Mouse (Mus musculus): ENCODE results near the gene Nell1. TPM values are rescaled to one million over a fixed set of nuclear protein-coding genes. Genes with fewer than 3 reads are reported as not detected.

The Nell1 gene
- polyA plus RNA-seq, 1 experiment from 2014 or later: 4.1 TPM

DNA sequence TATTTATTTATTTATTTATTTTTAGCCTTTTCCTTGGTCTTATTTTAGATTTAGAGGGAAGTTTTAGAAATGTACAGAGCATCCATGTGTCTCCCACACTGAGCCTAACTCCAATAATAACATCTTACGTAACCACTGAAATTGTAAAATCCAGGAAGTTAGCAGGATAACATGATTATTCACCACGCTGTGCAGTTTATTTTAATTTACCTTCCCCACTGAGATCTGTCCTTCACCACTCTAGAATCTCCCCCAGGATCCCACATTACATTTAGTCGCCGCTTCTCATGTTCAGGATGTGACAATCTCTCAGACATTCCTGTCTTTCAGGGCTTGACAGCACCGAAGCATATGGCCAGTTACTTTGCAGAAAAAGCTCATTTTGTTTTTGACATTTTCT, 119.8 kb downstream of the Nell1 start:
- Histone ChIP-seq H3K9me3 (no peaks in the 10 kb centered on the region), H3K4me2 (no peak overlapping the region), H3K27ac (no peak overlapping the region), H3K36me3 (no peaks in the 10 kb centered on the region), H3K4me1 (no peaks in the 10 kb centered on the region), H3K4me3 (no peak overlapping the region), H3K27me3 (no peaks in the 10 kb centered on the region), H3K9ac (no peak overlapping the region)
- no peak for ATAC-seq (ENCODE audit: insufficient number of reproducible peaks, insufficient read depth, low FRiP score, low TSS enrichment, low read depth)
- WGBS: 76% methylated on average over 5 of the region's 5 CpGs

DNA sequence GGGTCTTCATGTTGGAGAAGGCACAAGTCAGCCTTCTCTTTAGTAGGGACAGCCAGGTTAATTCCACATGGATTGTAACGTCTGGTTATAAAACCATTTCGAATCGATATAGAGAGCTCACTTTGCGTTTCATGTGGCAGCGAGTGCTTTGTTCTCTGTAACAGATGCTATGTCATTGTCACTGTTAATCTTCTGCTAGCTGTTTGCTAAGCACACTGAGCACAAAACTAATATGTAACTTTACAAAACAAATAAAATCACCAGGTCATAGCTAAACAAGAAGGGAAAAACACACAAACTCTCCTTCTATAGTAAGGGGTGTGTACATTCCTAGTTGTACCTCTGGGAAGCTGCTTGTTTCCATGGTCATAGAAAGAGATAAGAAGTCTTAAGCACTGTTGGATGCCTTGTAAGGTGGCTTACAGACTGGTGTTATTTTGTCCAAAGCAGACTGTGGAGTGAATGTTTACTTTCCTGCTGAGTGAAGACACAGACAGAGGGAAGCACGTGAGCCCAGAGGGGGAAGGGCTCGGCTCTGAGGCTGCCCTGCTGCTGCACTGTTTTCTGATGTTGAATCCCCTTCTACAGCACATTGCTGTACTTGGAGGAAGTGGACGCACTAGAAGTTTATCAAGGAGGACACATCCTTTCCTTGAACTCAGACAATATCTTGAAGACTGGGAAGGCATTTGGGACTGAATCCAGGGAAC, 131.1 kb downstream of the Nell1 start:
- Histone ChIP-seq H3K9me3 (no peaks in the 10 kb centered on the region), H3K27me3 (no peaks in the 10 kb centered on the region), H3K27ac (no peak overlapping the region), H3K36me3 (no peaks in the 10 kb centered on the region), H3K4me1 (no peaks in the 10 kb centered on the region), H3K4me3 (no peak overlapping the region), H3K9ac (no peak overlapping the region), H3K4me2 (no peak overlapping the region)
- WGBS: 60% methylated on average over 8 of the region's 8 CpGs
- ATAC-seq (ENCODE audit: insufficient number of reproducible peaks, insufficient read depth, low FRiP score, low TSS enrichment, low read depth): no peak

DNA sequence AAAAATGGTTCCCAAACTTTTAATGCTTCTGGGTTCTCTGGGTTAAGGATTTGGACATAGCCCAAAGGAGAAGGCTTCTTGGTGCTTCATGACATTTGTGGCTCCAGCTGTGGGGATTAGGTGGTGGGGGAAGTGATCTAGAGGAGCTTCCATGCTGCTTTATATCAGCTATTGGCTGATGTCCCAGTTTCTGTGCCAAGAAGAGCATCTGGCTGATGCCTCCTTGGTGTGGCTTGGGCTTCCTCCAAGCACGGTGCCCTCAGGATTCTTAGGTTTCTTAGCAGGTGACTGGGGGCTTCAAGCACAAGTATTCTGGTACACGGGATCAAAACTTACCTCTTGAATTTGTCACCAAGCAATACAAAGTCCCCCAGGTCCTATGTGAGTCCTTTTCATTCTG, 132.6 kb downstream of the Nell1 start:
- no peak overlapping the region for H3K4me3 ChIP-seq
- H3K27ac ChIP-seq: no peak overlapping the region
- no peaks in the 10 kb centered on the region for H3K27me3 ChIP-seq
- 75% methylated on average over 2 of the region's 2 CpGs for WGBS
- no peaks in the 10 kb centered on the region for H3K4me1 ChIP-seq
- H3K9me3 ChIP-seq: no peaks in the 10 kb centered on the region
- H3K4me2 ChIP-seq: no peak overlapping the region
- ATAC-seq (ENCODE audit: insufficient number of reproducible peaks, insufficient read depth, low FRiP score, low TSS enrichment, low read depth): no peak
- H3K36me3 ChIP-seq: no peaks in the 10 kb centered on the region
- no peak overlapping the region for H3K9ac ChIP-seq

- no peak overlapping the region for H3K9ac ChIP-seq
- no peaks in the 10 kb centered on the region for H3K27me3 ChIP-seq
- 91% methylated on average over 5 of the region's 5 CpGs for WGBS
- no peaks in the 10 kb centered on the region for H3K36me3 ChIP-seq
- H3K4me1 ChIP-seq: no peaks in the 10 kb centered on the region
- no peaks in the 10 kb centered on the region for H3K9me3 ChIP-seq
- no peak overlapping the region for H3K4me2 ChIP-seq
- no peak overlapping the region for H3K4me3 ChIP-seq
- no peak overlapping the region for H3K27ac ChIP-seq
- no peak for ATAC-seq (ENCODE audit: insufficient number of reproducible peaks, insufficient read depth, low FRiP score, low TSS enrichment, low read depth)
These were observed 143.7 kb downstream of the Nell1 start for GRCm38 (mm10) chr7:50118348-50118747.

GRCm38 (mm10) chr7:50137706-50138105, 163.0 kb downstream of the Nell1 start:
- no peak for ATAC-seq (ENCODE audit: insufficient number of reproducible peaks, insufficient read depth, low FRiP score, low TSS enrichment, low read depth)
- Histone ChIP-seq H3K36me3 (no peaks in the 10 kb centered on the region), H3K4me3 (no peak overlapping the region), H3K4me1 (no peaks in the 10 kb centered on the region), H3K9ac (no peak overlapping the region), H3K4me2 (no peak overlapping the region), H3K9me3 (no peaks in the 10 kb centered on the region), H3K27me3 (no peaks in the 10 kb centered on the region), H3K27ac (no peak overlapping the region)
- WGBS: 91% methylated on average over 3 of the region's 3 CpGs

DNA sequence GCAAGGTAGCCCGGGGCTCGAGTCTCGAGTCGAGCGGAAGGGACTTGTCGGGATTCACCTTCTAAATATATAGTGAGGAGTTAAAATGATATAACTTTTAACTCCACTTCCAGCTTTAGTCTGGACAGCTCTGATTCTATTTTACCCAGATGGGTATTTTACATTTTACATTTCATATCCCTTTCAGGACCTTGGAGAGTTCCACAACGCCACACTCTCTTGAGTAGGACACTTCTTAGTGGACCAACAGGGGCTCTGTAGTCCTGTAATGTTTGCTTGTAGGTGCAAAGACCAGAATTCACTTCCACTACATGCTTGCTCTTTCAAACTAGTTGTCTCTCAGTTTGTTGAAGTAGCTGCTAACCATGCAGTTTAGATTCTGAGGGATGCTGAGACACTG, 174.7 kb downstream of the Nell1 start:
- H3K9me3 ChIP-seq: no peaks in the 10 kb centered on the region
- 91% methylated on average over 7 of the region's 7 CpGs for WGBS
- no peak overlapping the region for H3K4me2 ChIP-seq
- no peak for ATAC-seq (ENCODE audit: insufficient number of reproducible peaks, insufficient read depth, low FRiP score, low TSS enrichment, low read depth)
- H3K4me3 ChIP-seq: no peak overlapping the region
- no peaks in the 10 kb centered on the region for H3K4me1 ChIP-seq
- no peak overlapping the region for H3K27ac ChIP-seq
- H3K36me3 ChIP-seq: no peaks in the 10 kb centered on the region
- no peaks in the 10 kb centered on the region for H3K27me3 ChIP-seq
- no peak overlapping the region for H3K9ac ChIP-seq

DNA sequence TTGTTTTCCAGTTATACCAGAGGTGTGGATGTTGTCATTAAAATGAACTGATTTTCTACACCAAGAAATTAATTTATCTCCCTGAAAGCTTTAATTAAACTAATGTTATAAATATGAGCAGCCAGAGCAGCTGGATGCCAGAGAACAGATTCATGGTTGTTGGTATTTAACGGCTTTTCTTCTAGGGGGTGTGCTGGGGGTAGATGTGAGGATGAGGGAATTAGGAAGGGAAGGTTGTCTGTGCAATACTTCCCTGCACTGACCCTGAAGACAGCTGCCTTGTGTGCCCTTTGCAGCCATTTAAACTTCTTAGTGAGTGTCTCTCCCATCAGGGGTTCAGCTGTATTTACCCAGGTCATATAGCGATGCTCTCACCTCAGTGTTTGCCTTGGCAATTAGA, 176.2 kb downstream of the Nell1 start:
- Histone ChIP-seq H3K4me1 (no peaks in the 10 kb centered on the region), H3K27ac (no peak overlapping the region), H3K4me2 (no peak overlapping the region), H3K27me3 (no peaks in the 10 kb centered on the region), H3K9me3 (no peaks in the 10 kb centered on the region), H3K4me3 (no peak overlapping the region), H3K9ac (no peak overlapping the region), H3K36me3 (no peaks in the 10 kb centered on the region)
- ATAC-seq (ENCODE audit: insufficient number of reproducible peaks, insufficient read depth, low FRiP score, low TSS enrichment, low read depth): no peak
- 82% methylated on average over 2 of the region's 2 CpGs for WGBS

DNA sequence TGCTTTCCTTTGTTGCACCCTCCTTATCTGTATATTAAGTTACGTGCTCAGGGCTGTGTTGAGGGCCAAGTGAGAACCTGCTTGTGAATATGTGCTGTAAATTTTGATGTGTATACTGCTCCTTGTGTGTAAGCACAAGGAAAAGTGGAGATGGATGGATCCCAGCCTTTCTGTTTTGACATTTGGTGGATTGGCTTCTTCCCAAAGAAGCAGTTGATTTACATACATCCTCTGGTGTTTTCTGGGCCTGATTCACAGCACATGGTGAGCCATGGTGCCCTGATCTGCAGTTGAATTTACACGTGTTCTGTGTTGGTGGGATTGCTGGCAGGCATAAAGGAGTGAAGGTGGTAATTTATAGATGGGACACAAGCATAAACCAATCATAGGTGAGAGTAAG, 179.0 kb downstream of the Nell1 start:
- no peaks in the 10 kb centered on the region for H3K36me3 ChIP-seq
- H3K4me1 ChIP-seq: no peaks in the 10 kb centered on the region
- H3K4me3 ChIP-seq: no peak overlapping the region
- WGBS: 67% methylated on average over 2 of the region's 2 CpGs
- H3K27me3 ChIP-seq: no peaks in the 10 kb centered on the region
- ATAC-seq (ENCODE audit: insufficient number of reproducible peaks, insufficient read depth, low FRiP score, low TSS enrichment, low read depth): no peak
- no peak overlapping the region for H3K27ac ChIP-seq
- no peak overlapping the region for H3K9ac ChIP-seq
- no peaks in the 10 kb centered on the region for H3K9me3 ChIP-seq
- H3K4me2 ChIP-seq: no peak overlapping the region

DNA sequence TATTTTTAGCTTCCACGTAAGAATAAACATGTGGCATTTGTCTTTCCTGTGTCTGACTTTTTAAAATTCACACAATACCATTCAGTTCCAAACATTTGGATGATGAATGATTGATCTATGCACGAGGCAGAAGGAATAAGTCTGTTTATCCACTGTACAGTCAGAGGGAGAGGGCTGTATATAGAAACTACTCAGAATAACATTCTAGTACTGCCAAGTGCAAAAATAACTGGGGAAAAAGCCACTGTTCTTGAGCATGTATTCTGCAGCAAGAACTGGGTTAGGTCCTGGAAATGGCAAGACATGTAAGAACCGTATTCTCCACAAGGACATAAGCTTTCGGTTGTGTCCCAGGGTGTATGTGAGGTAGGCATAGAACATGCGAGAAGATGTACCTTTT, 187.9 kb downstream of the Nell1 start:
- Histone ChIP-seq H3K4me3 (no peak overlapping the region), H3K27me3 (no peaks in the 10 kb centered on the region), H3K4me2 (no peak overlapping the region), H3K27ac (no peak overlapping the region), H3K9me3 (peaks cover 8% of the 10 kb centered on the region), H3K4me1 (no peaks in the 10 kb centered on the region), H3K36me3 (no peaks in the 10 kb centered on the region), H3K9ac (no peak overlapping the region)
- 80% methylated on average over 5 of the region's 5 CpGs for WGBS
- ATAC-seq (ENCODE audit: insufficient number of reproducible peaks, insufficient read depth, low FRiP score, low TSS enrichment, low read depth): no peak

DNA sequence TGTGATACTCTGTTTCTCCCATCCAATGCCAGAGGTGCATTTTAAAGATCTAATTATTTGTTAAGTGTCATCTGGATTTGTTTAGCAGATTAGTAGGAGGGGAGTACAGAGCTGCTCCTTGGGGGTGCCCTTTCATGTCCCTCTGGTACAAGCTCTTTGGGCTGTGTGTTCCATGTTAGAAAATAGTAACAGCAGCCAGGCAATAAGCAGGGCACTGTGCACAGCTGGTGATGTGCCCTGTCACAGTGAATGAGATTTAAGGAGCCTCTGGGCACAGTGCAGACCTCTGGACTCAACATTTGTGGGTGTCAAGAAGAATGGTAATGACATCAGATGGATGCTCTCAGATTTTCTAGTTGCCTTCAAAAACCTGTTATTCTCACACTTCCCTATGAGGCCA, 194.1 kb downstream of the Nell1 start:
- Histone ChIP-seq H3K27me3 (no peaks in the 10 kb centered on the region), H3K9me3 (no peaks in the 10 kb centered on the region), H3K27ac (no peak overlapping the region), H3K4me3 (no peak overlapping the region), H3K36me3 (no peaks in the 10 kb centered on the region), H3K4me1 (no peaks in the 10 kb centered on the region), H3K4me2 (no peak overlapping the region), H3K9ac (no peak overlapping the region)
- no peak for ATAC-seq (ENCODE audit: insufficient number of reproducible peaks, insufficient read depth, low FRiP score, low TSS enrichment, low read depth)

GRCm38 (mm10) chr7:50186306-50186705, 211.6 kb downstream of the Nell1 start:
- Histone ChIP-seq H3K36me3 (no peaks in the 10 kb centered on the region), H3K27me3 (no peaks in the 10 kb centered on the region), H3K4me3 (no peak overlapping the region), H3K9me3 (no peaks in the 10 kb centered on the region), H3K4me2 (no peak overlapping the region), H3K27ac (no peak overlapping the region), H3K9ac (no peak overlapping the region), H3K4me1 (no peaks in the 10 kb centered on the region)
- ATAC-seq (ENCODE audit: insufficient number of reproducible peaks, insufficient read depth, low FRiP score, low TSS enrichment, low read depth): no peak
- 86% methylated on average over 6 of the region's 6 CpGs for WGBS

DNA sequence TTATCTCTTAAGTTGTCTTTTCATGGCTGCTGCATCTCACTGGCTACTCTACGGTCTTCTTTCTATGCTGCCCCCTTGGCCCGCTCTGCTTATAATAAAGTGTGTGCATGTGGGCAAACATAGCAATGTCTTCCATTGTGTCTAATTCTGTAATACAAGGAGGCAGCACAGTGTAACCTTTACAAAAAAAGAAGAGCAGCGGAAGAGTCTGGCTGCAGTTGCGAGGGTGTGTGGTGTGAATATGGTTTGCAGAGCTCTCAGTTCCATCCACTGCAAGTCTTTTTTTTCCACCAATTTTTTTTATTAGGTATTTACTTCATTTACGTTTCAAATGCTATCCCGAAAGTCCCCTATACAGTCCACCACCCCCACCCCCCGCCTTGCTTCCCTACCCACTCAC, 219.3 kb downstream of the Nell1 start:
- Histone ChIP-seq H3K36me3 (no peaks in the 10 kb centered on the region), H3K4me3 (no peak overlapping the region), H3K9ac (no peak overlapping the region), H3K4me1 (no peaks in the 10 kb centered on the region), H3K4me2 (no peak overlapping the region), H3K27me3 (no peaks in the 10 kb centered on the region), H3K27ac (no peak overlapping the region), H3K9me3 (no peaks in the 10 kb centered on the region)
- ATAC-seq (ENCODE audit: insufficient number of reproducible peaks, insufficient read depth, low FRiP score, low TSS enrichment, low read depth): no peak
- WGBS: 89% methylated on average over 7 of the region's 7 CpGs
